Mouse (Mus musculus) thymus, postnatal 10 days (tissue): ENCODE data around the gene Larp4b.

Experiments used
- DNase-seq, 2 experiments: peaks; one replicate each; pipeline ENCODE4 v3.0.0; 2021; ENCODE audit warnings: low spot score in 2 of 2

Gene Larp4b

GRCm38 (mm10) chr13:9178270-9178669, 84.6 kb downstream of the Larp4b start:
- DNase-seq: no peak

GRCm38 (mm10) chr13:9178718-9179117, 85.0 kb downstream of the Larp4b start:
- no peak for DNase-seq

GRCm38 (mm10) chr13:9180221-9180620, 86.5 kb downstream of the Larp4b start:
- no peak for DNase-seq

GRCm38 (mm10) chr13:9181106-9181505, 87.4 kb downstream of the Larp4b start:
- DNase-seq: no peak

- DNase-seq: peak; percentile 61 to 81
Observed at GRCm38 (mm10) chr13:9181666-9182264, 88.1 kb downstream of the Larp4b start.

GRCm38 (mm10) chr13:9184281-9184680, 90.6 kb downstream of the Larp4b start:
- no peak for DNase-seq

GRCm38 (mm10) chr13:9184716-9185115, 91.0 kb downstream of the Larp4b start:
- DNase-seq: no peak

GRCm38 (mm10) chr13:9187156-9187555, 93.5 kb downstream of the Larp4b start:
- no peak for DNase-seq

- DNase-seq: no peak
Observed at GRCm38 (mm10) chr13:9187566-9188530, 94.2 kb downstream of the Larp4b start.

- DNase-seq: peak in 1 of 2 experiments; percentile 2
Observed at GRCm38 (mm10) chr13:9189481-9189880, 95.8 kb downstream of the Larp4b start.

GRCm38 (mm10) chr13:9191172-9192140, 97.8 kb downstream of the Larp4b start:
- DNase-seq: peak in 1 of 2 experiments; percentile 1

- peak in 1 of 2 experiments; percentile 0 for DNase-seq
Observed at GRCm38 (mm10) chr13:9192797-9193330, 99.2 kb downstream of the Larp4b start.

GRCm38 (mm10) chr13:9194656-9195055, 101.0 kb downstream of the Larp4b start:
- DNase-seq: peak in 1 of 2 experiments; percentile 2

- peak in 1 of 2 experiments; percentile 1 for DNase-seq
Observed at GRCm38 (mm10) chr13:9195565-9195964, 101.9 kb downstream of the Larp4b start.

GRCm38 (mm10) chr13:9198106-9198505, 104.4 kb downstream of the Larp4b start:
- peak in 1 of 2 experiments; percentile 1 for DNase-seq

- peak in 1 of 2 experiments; percentile 1 for DNase-seq
Observed at GRCm38 (mm10) chr13:9198728-9199464, 105.2 kb downstream of the Larp4b start.

GRCm38 (mm10) chr13:9199465-9199844, 105.8 kb downstream of the Larp4b start:
- no peak for DNase-seq

GRCm38 (mm10) chr13:9222761-9223405, 129.2 kb downstream of the Larp4b start:
- DNase-seq: peak in 1 of 2 experiments; percentile 1
